Mouse (Mus musculus) left cerebral cortex, adult 18-20 months (tissue): Measurements from ENCODE around the gene Atp5s. TPM values are rescaled to one million over a fixed set of nuclear protein-coding genes. Genes with fewer than 3 reads are reported as not detected.
A peak's percentile ranks its signal among the peaks of the same experiment; 100 is the strongest.

Experiments used
- DNase-seq, 2 experiments: peaks; one replicate each; pipeline ENCODE4 v3.0.0; 2021 to 2022; ENCODE audit warnings: low spot score in 2 of 2, mixed read lengths in 1 of 2
- microRNA-seq, 2 experiments: library from miRNA; unstranded; fragments of <30 nt; microRNA quantifications; one replicate each; pipeline ENCODE4 v1.2.0; 2021
- total RNA-seq, 2 experiments: library from RNA; stranded (reverse); gene quantifications; 2 replicates each; pipeline ENCODE4 v1.2.3; 2021

Gene Atp5s
- total RNA-seq, 2 experiments from 2014 or later = 32.7 to 32.8 TPM

GRCm38 (mm10) chr12:69776607-69777340, 52.0 kb downstream of the Atp5s start:
- no peak for DNase-seq

GRCm38 (mm10) chr12:69777341-69777730, 52.6 kb downstream of the Atp5s start:
- DNase-seq = no peak

GRCm38 (mm10) chr12:69777957-69778356, 53.2 kb downstream of the Atp5s start:
- no peak for DNase-seq

DNA sequence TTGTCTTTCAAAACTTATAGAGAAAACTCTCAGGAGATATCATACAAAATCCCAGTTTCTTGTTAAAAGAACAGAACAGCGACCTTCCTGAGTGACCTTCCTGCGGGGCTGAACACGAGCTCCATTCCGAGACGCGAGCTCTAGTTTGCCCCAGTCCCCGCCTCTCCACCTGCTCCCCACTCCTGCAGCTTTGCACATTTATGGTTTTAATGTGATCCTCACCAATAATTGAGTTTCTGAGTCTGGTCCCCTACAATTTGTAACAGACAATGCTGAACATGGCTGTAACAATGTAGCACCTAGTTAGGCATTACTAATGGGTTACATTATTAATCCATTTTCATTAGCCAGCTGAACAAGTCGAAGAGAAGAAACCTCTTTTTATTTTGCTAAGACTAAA, 56.7 kb downstream of the Atp5s start:
- DNase-seq = no peak

GRCm38 (mm10) chr12:69781935-69782650, 57.3 kb downstream of the Atp5s start:
- no peak for DNase-seq

- DNase-seq = no peak
These were observed 58.7 kb downstream of the Atp5s start for GRCm38 (mm10) chr12:69783247-69784025.

DNA sequence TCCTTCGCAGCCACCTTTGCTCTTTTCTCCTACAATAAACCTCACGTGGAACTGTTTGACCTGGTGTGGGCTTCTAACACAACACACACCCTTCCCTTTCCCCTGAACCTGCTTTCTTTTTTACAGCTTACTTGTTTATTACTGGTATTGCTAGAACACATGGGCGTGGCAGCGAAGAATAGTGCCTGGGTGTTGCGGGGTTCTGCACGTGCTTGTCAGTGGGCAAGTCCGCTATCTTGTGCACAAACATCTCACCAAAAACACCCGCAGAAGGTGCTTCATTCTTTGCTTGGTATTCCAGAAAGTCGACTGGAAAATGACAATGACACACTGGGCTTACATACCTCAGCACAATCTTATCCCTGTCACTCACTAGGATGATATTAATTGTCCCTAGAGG, 60.7 kb downstream of the Atp5s start:
- no peak for DNase-seq

GRCm38 (mm10) chr12:69788380-69788779, 63.6 kb downstream of the Atp5s start:
- DNase-seq = no peak

DNA sequence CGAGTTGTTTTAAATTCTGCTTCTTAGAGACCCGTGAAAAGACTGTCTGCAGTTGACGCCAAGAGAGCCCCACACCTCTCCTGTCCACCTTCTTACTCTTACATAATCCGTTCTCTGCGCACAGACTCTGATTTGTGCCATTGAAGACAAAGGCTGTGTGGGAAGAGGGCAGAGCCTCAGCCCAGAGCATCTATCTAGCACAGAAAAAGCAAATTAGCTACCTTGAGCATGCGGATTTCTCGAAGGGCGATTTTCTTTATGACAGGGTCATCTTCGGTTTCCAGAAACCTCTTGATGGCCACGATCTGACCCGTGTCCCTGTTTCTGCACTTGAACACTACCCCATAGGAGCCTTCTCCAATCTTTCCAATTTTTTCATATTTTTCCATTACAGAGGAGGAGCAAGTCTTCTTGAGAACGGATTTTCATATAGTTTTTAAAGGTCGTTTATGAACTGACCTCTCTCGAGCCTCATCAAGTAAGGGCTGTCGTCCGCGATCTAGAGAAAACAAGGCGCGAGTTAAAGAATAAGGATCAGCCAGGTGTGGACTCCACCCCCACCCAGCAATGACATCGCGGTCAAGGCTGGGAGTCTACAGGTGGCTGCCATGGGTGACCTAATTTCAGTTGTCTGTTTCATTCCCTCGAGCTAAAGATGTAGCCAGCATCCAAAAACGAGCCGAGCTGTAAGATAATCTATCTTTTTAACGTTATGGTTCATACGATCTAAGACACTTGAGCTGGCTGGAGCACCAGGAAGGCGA, 65.2 kb downstream of the Atp5s start:
- DNase-seq = peak; percentile 14 to 49

GRCm38 (mm10) chr12:69790530-69791505, 66.1 kb downstream of the Atp5s start, which contains the start of gene Cdkl1:
TSS of gene Cdkl1 (minus strand) at chr12:69791267.
- DNase-seq = peak; percentile 60 to 77

Small RNA genes lying within 50 kb of the gene (microRNA-seq; reads per million reads assigned to microRNA genes)
- 0 reads per million in 2 experiments for gene Mir681

Other genes with a start within 250 kb of the Atp5s start
- gene Vcpkmt, start 141.9 kb upstream of the Atp5s start, total RNA-seq = 10 to 100 TPM; 25.3 to 25.5 TPM
- 10 to 100 TPM; 36.3 to 39.6 TPM for gene Sos2, start 43.1 kb upstream of the Atp5s start, total RNA-seq
- gene L2hgdh, start 77 bp upstream of the Atp5s start, total RNA-seq = 10 to 100 TPM; 21.9 TPM
- gene Cdkl1, start 66.3 kb downstream of the Atp5s start, total RNA-seq = 10 to 100 TPM; 33.2 to 35.5 TPM
- 100 to 1,000 TPM; 232 to 242 TPM for gene Atl1, start 167.7 kb downstream of the Atp5s start, total RNA-seq
- gene Map4k5, start 168.2 kb downstream of the Atp5s start, total RNA-seq = 10 to 100 TPM; 37.6 to 38.6 TPM